Mouse (Mus musculus): Measurements from ENCODE around the gene Gm49380. TPM values are rescaled to one million over a fixed set of nuclear protein-coding genes. Genes with fewer than 3 reads are reported as not detected.

The Gm49380 gene
- polyA plus RNA-seq (2012; rRNA removed): 0.14 and 0.20 TPM in 2 replicates

GRCm38 (mm10) chr9:44113105-44113789 lies at the start of gene Gm49380, which contains the start of gene Rnf26:
Gene Gm49380 (minus strand): TSS chr9:44113500.
Gene Rnf26 (minus strand): TSS chr9:44113517.

GRCm38 (mm10) chr9:44134101-44134850 lies 21.0 kb upstream of the Gm49380 start, which contains the start of gene Mcam:
Gene Mcam (plus strand): TSS chr9:44134469.

GRCm38 (mm10) chr9:44107110-44107509 lies 6.2 kb downstream of the Gm49380 start, which contains the start of gene C1qtnf5:
Gene C1qtnf5 (plus strand): TSS chr9:44107245.

GRCm38 (mm10) chr9:44101490-44101889 lies 11.8 kb downstream of the Gm49380 start, which contains the start of gene Mfrp:
Gene Mfrp (plus strand): TSS chr9:44101729.

GRCm38 (mm10) chr9:44066785-44067225 lies 46.5 kb downstream of the Gm49380 start, which contains the start of gene Usp2:
Gene Usp2 (plus strand): TSS chr9:44067021.

GRCm38 (mm10) chr9:44042836-44043707 lies 70.2 kb downstream of the Gm49380 start, which contains the start of gene Thy1:
Gene Thy1 (plus strand): TSS chr9:44043384.

Other genes starting within 250 kb of the Gm49380 start
- 89.1 and 94.5 TPM in 2 replicates for gene Thy1, start 70.1 kb downstream of the Gm49380 start, polyA plus RNA-seq (2012; rRNA removed)
- 3.0 and 3.5 TPM in 2 replicates for gene Usp2, start 46.5 kb downstream of the Gm49380 start, polyA plus RNA-seq (2012; rRNA removed)
- 0.51 and 1.5 TPM in 2 replicates for gene Mfrp, start 11.8 kb downstream of the Gm49380 start, polyA plus RNA-seq (2012; rRNA removed)
- 9.3 and 11.2 TPM in 2 replicates for gene C1qtnf5, start 6.3 kb downstream of the Gm49380 start, polyA plus RNA-seq (2012; rRNA removed)
- gene Rnf26, start within 50 bp of the Gm49380 start, polyA plus RNA-seq (2012; rRNA removed): 23.1 and 24.4 TPM in 2 replicates
- gene Mcam, start 21.0 kb upstream of the Gm49380 start, polyA plus RNA-seq (2012; rRNA removed): 17.9 and 19.4 TPM in 2 replicates
- gene Cbl, start 120.5 kb upstream of the Gm49380 start, polyA plus RNA-seq (2012; rRNA removed): 22.3 and 23.5 TPM in 2 replicates
- gene Ccdc153, start 127.2 kb upstream of the Gm49380 start, polyA plus RNA-seq (2012; rRNA removed): 1.2 and 2.8 TPM in 2 replicates
- 0.75 and 0.79 TPM in 2 replicates for gene Pdzd3, start 138.0 kb upstream of the Gm49380 start, polyA plus RNA-seq (2012; rRNA removed)
- gene Nlrx1, start 155.1 kb upstream of the Gm49380 start, polyA plus RNA-seq (2012; rRNA removed): 3.6 and 3.8 TPM in 2 replicates
- gene Abcg4, start 175.1 kb upstream of the Gm49380 start, polyA plus RNA-seq (2012; rRNA removed): 82.8 and 93.4 TPM in 2 replicates
- gene Hinfp, start 192.2 kb upstream of the Gm49380 start, polyA plus RNA-seq (2012; rRNA removed): 42.4 and 43.8 TPM in 2 replicates
- 56.8 and 62.1 TPM in 2 replicates for gene C2cd2l, start 206.8 kb upstream of the Gm49380 start, polyA plus RNA-seq (2012; rRNA removed)
- gene Dpagt1, start 212.5 kb upstream of the Gm49380 start, polyA plus RNA-seq (2012; rRNA removed): 37.3 and 39.1 TPM in 2 replicates
- 123 and 133 TPM in 2 replicates for gene H2afx, start 221.2 kb upstream of the Gm49380 start, polyA plus RNA-seq (2012; rRNA removed)
- 37.8 and 38.9 TPM in 2 replicates for gene Hmbs, start 230.7 kb upstream of the Gm49380 start, polyA plus RNA-seq (2012; rRNA removed)
- gene Vps11, start 248.2 kb upstream of the Gm49380 start, polyA plus RNA-seq (2012; rRNA removed): 31.1 and 35.4 TPM in 2 replicates